Mouse (Mus musculus) liver, embryonic 14.5 days (tissue): Measurements from ENCODE around the gene C2cd2l.

ENCODE experiments used
- CTCF ChIP-seq: IDR thresholded peaks from 2 replicates; pipeline ENCODE4 v1.5.1; 2016; ENCODE audit warnings: antibody characterized with exemption, low read depth, control low read depth
- EP300 ChIP-seq: IDR thresholded peaks from 2 replicates; pipeline ENCODE4 v1.6.1; 2016; ENCODE audit warnings: antibody characterized with exemption, low read depth

DNA sequence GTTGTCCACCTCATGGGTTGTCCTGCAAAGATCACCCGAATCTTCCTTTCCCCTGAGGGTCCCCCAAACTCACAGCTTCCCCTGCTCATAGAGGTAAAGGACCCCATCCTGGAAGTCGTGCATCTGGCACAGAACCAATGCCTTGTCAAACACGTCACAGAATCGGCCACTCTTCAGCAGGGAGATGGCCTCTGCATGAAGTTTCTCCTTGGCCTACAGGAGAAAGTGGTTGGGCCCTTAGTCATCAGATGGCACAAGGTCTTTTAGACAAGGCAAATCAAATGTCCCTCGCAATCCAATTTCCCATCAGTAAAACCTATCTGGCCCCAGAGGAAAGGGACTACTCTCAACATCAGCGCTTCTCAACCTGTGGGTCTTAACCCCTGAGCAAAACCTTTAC is 33.1 kb upstream of the C2cd2l start:
- TF ChIP-seq CTCF (no peak), EP300 (no peak)
